Mouse (Mus musculus): ENCODE measurements around the gene Fam120c. TPM values are rescaled to one million over a fixed set of nuclear protein-coding genes. Genes with fewer than 3 reads are reported as not detected.

The Fam120c gene
- polyA plus RNA-seq (2012; ENCODE audit: insufficient read depth, insufficient read length, low replicate concordance, missing spikeins) = not detected in 2 replicates

DNA sequence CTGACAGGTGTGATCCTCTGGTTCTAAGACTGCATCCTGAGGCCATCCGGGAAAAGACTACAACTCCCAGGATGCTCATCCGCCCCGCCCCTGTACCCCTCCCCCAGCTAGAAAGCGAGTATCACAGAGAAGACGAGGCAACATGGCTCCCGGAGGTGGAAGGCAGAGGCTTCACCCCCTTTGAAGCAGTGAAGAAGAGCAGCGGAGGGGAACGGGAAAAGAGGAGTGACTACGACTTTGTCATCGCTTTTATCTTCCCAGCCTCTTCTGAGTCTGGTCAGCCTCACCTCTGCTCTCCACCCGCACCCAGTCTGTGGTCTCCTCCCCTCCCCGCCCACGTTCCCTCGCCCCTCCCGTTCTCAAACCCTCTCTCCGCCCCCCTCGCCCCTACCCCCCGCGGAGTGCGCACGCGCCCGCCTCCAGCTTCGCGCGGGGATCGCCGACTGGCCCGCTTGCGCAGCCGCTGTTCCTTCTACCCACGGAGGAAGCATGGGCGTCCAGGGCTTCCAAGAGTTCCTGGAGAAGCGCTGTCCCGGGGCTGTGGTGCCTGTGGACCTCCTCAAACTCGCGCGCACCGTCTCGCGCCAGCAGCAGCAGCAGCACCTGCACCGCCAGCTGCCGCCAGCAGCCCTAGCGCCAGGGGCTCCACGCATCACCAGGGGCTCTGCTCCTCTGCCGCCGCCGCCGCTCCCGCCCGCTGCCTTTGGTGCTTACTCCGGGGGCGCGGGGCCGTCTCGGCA lies at the start of gene Fam120c:
TSS of gene Fam120c (plus strand) at position 415 of the 740 bp plus-strand sequence.
- no peak for TF ChIP-seq CTCF (IDR thresholded peaks at IDR 0.05; ENCODE audit: insufficient read depth, low read depth, low read length)
- TF ChIP-seq POLR2A (IDR thresholded peaks at IDR 0.05; ENCODE audit: insufficient read depth, low read depth, low read length) = no peak
- no peaks in the 10 kb centered on the region for H3K4me1 ChIP-seq (ENCODE audit: control insufficient read depth, insufficient read depth, low read length)
- H3K4me3 ChIP-seq (ENCODE audit: insufficient read depth, low read depth, low read length) = peak within 1 kb of the TSS; percentile 96
- 11% methylated on average over 56 of the region's 56 CpGs for WGBS
- peak within 1 kb of the TSS; percentile 97 for H3K27ac ChIP-seq (ENCODE audit: insufficient read depth, low read depth, low read length)

DNA sequence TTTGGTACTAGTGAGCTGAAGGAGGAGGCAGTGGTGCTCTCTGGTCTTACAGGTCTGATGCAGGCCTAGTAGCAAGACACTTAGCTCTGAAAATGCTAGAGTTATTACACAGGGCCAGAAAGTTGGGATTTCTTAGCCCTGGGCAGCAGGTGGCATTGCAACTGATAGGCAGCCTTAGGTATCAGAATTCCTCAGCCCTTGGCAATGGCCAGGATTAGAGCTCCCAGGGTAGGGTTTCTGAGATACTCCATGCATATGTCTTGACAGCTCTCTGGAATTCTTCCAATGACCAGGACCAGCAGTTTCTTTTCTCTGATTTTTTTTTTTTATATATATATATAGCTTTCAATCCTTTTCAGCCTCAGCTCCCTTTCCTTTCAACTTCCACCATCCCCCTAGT lies 45.6 kb upstream of the Fam120c start:
- H3K4me1 ChIP-seq (ENCODE audit: control insufficient read depth, insufficient read depth, low read length) = no peaks in the 10 kb centered on the region
- TF ChIP-seq CTCF (IDR thresholded peaks at IDR 0.05; ENCODE audit: insufficient read depth, low read depth, low read length) (no peak), POLR2A (IDR thresholded peaks at IDR 0.05; ENCODE audit: insufficient read depth, low read depth, low read length) (no peak)
- H3K27ac ChIP-seq (ENCODE audit: insufficient read depth, low read depth, low read length) = no peak overlapping the region
- no peak overlapping the region for H3K4me3 ChIP-seq (ENCODE audit: insufficient read depth, low read depth, low read length)

DNA sequence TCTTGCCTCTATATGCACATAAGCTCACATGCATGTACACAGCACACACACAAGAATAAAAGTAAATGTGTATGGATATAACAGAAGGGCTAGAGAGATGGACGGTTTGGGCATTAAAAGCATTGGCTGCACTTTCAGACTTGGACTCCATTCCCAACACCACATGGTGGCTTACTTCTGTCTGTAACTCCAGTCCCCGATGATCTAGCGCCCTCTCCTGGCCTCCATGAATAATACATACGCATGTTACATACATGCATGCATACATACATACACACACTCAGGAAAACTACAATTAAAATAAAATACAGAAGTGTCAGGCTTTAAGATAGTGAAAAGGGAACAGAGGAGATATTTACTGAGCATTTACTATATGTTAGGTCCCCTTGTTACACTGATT lies 30.2 kb upstream of the Fam120c start:
- H3K4me1 ChIP-seq (ENCODE audit: control insufficient read depth, insufficient read depth, low read length) = no peaks in the 10 kb centered on the region
- WGBS = 79% methylated on average over 4 of the region's 4 CpGs
- H3K4me3 ChIP-seq (ENCODE audit: insufficient read depth, low read depth, low read length) = no peak overlapping the region
- TF ChIP-seq CTCF (IDR thresholded peaks at IDR 0.05; ENCODE audit: insufficient read depth, low read depth, low read length) (no peak), POLR2A (IDR thresholded peaks at IDR 0.05; ENCODE audit: insufficient read depth, low read depth, low read length) (no peak)
- H3K27ac ChIP-seq (ENCODE audit: insufficient read depth, low read depth, low read length) = no peak overlapping the region

DNA sequence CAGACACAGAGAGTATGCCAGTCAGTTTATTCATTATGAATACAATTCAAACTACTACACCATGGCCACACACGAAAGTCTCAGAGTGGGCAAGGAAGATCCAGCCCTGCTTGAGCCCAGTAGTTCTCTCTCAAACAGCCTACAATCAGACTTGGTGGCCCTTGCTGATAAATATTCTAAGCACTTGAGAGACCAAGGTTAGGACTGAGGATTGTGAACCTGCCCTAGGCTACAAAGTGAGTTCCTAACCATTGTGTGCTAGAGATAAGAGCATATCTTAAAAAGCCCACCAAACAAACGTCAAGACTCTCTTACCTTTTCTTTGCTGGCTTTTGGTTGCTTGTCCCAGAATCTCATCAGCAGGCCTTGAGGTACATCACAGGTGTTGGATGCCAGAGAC lies 10.4 kb upstream of the Fam120c start:
- no peak overlapping the region for H3K4me3 ChIP-seq (ENCODE audit: insufficient read depth, low read depth, low read length)
- TF ChIP-seq POLR2A (IDR thresholded peaks at IDR 0.05; ENCODE audit: insufficient read depth, low read depth, low read length) (no peak), CTCF (IDR thresholded peaks at IDR 0.05; ENCODE audit: insufficient read depth, low read depth, low read length) (no peak)
- H3K27ac ChIP-seq (ENCODE audit: insufficient read depth, low read depth, low read length) = no peak overlapping the region
- WGBS = 92% methylated on average over 2 of the region's 2 CpGs
- H3K4me1 ChIP-seq (ENCODE audit: control insufficient read depth, insufficient read depth, low read length) = no peaks in the 10 kb centered on the region

DNA sequence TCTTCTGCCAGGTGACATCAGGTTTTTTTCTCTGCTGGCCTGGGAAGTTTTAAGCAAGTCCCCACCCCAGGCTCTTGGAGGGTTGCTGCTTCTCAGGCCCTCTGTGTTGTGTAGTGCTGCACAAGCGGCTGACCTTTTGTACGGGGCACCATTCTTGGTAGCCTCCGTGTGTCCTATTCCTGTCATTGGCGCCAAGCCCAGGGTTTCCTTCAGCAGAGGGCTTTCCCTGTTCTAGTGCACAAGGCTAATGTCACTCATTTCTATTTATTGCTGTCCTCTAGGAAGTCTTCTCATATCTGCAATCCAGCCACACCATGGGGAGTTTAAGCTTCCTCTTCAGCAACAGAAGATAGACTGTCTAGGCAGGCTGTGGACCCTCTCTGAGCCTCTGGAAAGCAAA lies 6.2 kb upstream of the Fam120c start:
- TF ChIP-seq POLR2A (IDR thresholded peaks at IDR 0.05; ENCODE audit: insufficient read depth, low read depth, low read length) = no peak
- no peak for TF ChIP-seq CTCF (IDR thresholded peaks at IDR 0.05; ENCODE audit: insufficient read depth, low read depth, low read length)
- WGBS = 53% methylated on average over 4 of the region's 4 CpGs
- Histone ChIP-seq H3K4me1 (ENCODE audit: control insufficient read depth, insufficient read depth, low read length) (no peaks in the 10 kb centered on the region), H3K27ac (ENCODE audit: insufficient read depth, low read depth, low read length) (no peak overlapping the region), H3K4me3 (ENCODE audit: insufficient read depth, low read depth, low read length) (no peak overlapping the region)

DNA sequence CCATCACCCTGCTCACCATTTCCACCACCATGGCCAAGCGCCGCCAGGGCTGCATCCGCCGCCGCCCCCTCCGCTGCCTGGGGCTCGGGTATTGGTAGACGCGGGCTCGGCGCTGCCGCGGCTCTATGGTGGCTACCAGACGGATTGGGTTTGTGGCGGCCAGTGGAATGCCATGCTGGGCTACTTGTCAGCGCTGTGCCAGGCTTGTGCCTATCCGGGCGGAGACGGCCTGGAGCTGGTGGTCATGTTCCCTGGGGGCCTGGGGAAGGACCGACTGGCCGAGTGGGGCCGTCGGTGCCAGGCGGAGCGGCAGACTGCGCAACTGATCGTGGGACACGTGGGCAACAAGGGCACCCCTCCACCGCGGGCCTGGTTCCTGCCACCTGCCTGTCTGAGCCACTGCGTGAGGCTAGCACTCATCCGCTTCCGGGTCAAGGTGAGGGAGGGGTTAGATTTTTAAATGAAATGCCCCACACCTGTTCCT lies 568 bp downstream of the Fam120c start:
- no peak for TF ChIP-seq CTCF (IDR thresholded peaks at IDR 0.05; ENCODE audit: insufficient read depth, low read depth, low read length)
- no peak for TF ChIP-seq POLR2A (IDR thresholded peaks at IDR 0.05; ENCODE audit: insufficient read depth, low read depth, low read length)
- peak overlapping the region; percentile 46 for H3K27ac ChIP-seq (ENCODE audit: insufficient read depth, low read depth, low read length)
- WGBS = 20% methylated on average over 33 of the region's 33 CpGs
- H3K4me3 ChIP-seq (ENCODE audit: insufficient read depth, low read depth, low read length) = peak overlapping the region; percentile 96
- H3K4me1 ChIP-seq (ENCODE audit: control insufficient read depth, insufficient read depth, low read length) = no peaks in the 10 kb centered on the region

DNA sequence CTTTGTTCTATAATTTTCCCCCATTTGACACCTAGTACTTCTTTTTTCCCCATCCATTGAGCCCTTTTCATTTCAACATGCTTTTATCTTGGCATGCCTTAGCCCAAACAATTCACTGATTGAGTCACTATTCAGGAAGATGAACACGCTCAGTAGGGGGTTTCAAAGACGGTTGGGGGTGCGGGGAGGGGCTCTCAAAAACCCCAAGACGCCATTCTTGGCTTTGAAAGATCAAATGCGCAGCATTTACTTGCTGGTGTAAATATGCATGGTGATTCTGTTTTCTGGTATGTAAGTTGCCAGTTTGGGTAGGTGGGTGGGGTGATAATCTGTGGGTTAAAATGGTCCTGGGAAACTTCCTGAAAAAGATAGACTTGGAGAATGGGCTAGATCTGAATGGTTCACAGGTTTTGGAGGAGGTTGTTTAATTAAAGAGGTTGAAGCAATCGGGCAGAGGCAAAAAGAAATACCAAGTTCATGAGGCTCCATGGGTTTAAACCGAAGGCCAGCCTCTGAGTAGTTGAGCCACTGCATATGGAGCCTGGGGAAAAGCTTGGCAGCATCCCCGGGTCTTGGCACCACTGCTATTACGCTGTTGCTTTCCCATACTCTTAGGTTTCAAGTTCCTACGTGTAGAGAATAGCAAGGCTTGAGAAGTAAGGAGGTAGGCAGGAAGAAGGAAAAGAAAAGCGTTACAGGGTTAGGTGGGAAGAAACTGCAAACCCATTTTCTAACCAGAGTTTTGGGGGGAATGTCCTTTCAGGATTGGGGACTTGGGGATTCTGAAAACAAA lies 1.6 kb downstream of the Fam120c start:
- WGBS = 13% methylated on average over 11 of the region's 11 CpGs
- no peak for TF ChIP-seq CTCF (IDR thresholded peaks at IDR 0.05; ENCODE audit: insufficient read depth, low read depth, low read length)
- no peak for TF ChIP-seq POLR2A (IDR thresholded peaks at IDR 0.05; ENCODE audit: insufficient read depth, low read depth, low read length)
- peak overlapping the region; percentile 40 for H3K4me3 ChIP-seq (ENCODE audit: insufficient read depth, low read depth, low read length)
- no peak overlapping the region for H3K27ac ChIP-seq (ENCODE audit: insufficient read depth, low read depth, low read length)
- H3K4me1 ChIP-seq (ENCODE audit: control insufficient read depth, insufficient read depth, low read length) = no peaks in the 10 kb centered on the region

DNA sequence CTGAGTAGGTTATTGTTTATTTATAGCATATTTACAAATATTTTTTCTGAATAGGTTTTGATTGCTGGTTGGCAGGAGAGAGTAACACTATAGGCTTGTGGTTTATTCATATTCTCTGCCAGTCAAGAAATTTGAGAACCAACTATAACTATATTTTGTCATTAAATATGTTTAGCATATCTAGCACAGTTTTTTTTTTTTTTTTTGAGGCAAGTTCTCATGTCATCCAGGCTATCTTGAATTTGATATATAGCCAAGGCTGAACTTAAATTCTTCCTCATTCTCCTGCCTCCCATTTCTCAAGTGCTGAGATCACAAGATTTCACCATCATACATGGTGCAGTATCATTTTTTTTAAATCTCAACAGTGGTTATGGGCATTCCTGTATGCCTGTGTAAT lies 3.3 kb downstream of the Fam120c start:
- no peaks in the 10 kb centered on the region for H3K4me1 ChIP-seq (ENCODE audit: control insufficient read depth, insufficient read depth, low read length)
- no peak overlapping the region for H3K4me3 ChIP-seq (ENCODE audit: insufficient read depth, low read depth, low read length)
- H3K27ac ChIP-seq (ENCODE audit: insufficient read depth, low read depth, low read length) = no peak overlapping the region
- no peak for TF ChIP-seq CTCF (IDR thresholded peaks at IDR 0.05; ENCODE audit: insufficient read depth, low read depth, low read length)
- no peak for TF ChIP-seq POLR2A (IDR thresholded peaks at IDR 0.05; ENCODE audit: insufficient read depth, low read depth, low read length)

DNA sequence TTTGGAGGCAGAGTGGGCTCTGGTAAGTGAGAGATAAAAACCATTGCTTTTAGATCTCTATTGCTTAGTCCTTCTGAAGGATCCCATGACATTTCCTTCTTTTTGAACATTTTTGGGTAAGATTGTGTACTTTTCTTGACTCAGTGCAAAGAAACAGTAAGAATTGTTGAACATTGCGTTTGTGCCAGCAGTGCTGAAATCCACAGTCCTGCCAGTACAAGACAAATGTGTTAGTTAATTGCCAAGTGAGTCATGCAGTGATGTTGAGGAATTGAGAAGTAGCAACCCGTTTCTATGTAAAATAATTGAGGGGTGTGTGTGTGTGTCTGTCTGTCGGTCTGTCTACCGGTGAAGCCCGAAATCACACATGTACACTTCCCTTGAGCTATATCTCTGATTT lies 5.3 kb downstream of the Fam120c start:
- H3K27ac ChIP-seq (ENCODE audit: insufficient read depth, low read depth, low read length) = no peak overlapping the region
- no peak overlapping the region for H3K4me3 ChIP-seq (ENCODE audit: insufficient read depth, low read depth, low read length)
- H3K4me1 ChIP-seq (ENCODE audit: control insufficient read depth, insufficient read depth, low read length) = no peaks in the 10 kb centered on the region
- 40% methylated on average over 5 of the region's 5 CpGs for WGBS
- no peak for TF ChIP-seq CTCF (IDR thresholded peaks at IDR 0.05; ENCODE audit: insufficient read depth, low read depth, low read length)
- TF ChIP-seq POLR2A (IDR thresholded peaks at IDR 0.05; ENCODE audit: insufficient read depth, low read depth, low read length) = no peak
